Mouse (Mus musculus) embryonic facial prominence, embryonic 13.5 days (tissue): ENCODE measurements around the gene Lcorl. TPM values are rescaled to one million over a fixed set of nuclear protein-coding genes. Genes with fewer than 3 reads are reported as not detected.
A peak's percentile ranks its signal among the peaks of the same experiment; 100 is the strongest.
"Not testable (repeated sequence)": the region's sequence is repeated elsewhere in the genome, so short reads cannot be mapped to it uniquely, and the experiment has no call there.

Source experiments
- ATAC-seq: fragments of 200-750 bp; cut with Nextera tagmentation; 2 replicates; pipeline ENCODE4 v1.8.0; 2017; ENCODE audit warnings: low read depth; ENCODE audit not compliant: insufficient number of reproducible peaks, insufficient read depth, low FRiP score, low TSS enrichment
- H3K27ac ChIP-seq: fragments of 300-500 bp; sonication (generic); 2 replicates; pipeline ENCODE4 v1.5.1; 2015; ENCODE audit warnings: moderate library complexity, mild to moderate bottlenecking, inconsistent platforms
- H3K27me3 ChIP-seq: fragments of 300-500 bp; sonication (generic); 2 replicates; pipeline ENCODE4 v1.6.1; 2015; ENCODE audit warnings: mild to moderate bottlenecking, inconsistent platforms
- H3K36me3 ChIP-seq: fragments of 300-500 bp; sonication (generic); 2 replicates; pipeline ENCODE4 v1.6.1; 2015; ENCODE audit warnings: mild to moderate bottlenecking, inconsistent platforms
- H3K4me1 ChIP-seq: fragments of 300-500 bp; sonication (generic); 2 replicates; pipeline ENCODE4 v1.6.1; 2015; ENCODE audit warnings: inconsistent platforms
- H3K4me2 ChIP-seq: fragments of 300-500 bp; sonication (generic); 2 replicates; pipeline ENCODE4 v1.6.1; 2015; ENCODE audit warnings: moderate library complexity, mild to moderate bottlenecking, inconsistent platforms
- H3K4me3 ChIP-seq: fragments of 300-500 bp; sonication (generic); 2 replicates; pipeline ENCODE4 v1.5.1; 2015; ENCODE audit warnings: mild to moderate bottlenecking, inconsistent platforms
- H3K9ac ChIP-seq: fragments of 300-500 bp; sonication (generic); 2 replicates; pipeline ENCODE4 v1.6.1; 2015; ENCODE audit warnings: mild to moderate bottlenecking, inconsistent platforms
- H3K9me3 ChIP-seq: fragments of 300-500 bp; sonication (generic); 2 replicates; pipeline ENCODE4 v1.6.1; 2016; ENCODE audit warnings: inconsistent platforms
- WGBS: fragments of 180-500 bp; shearing (Covaris S2); methylation state at CpG from one replicate; pipeline ENCODE4 v1.1.7; 2015; ENCODE audit warnings: mixed read lengths; 5-methylcytosine and 5-hydroxymethylcytosine counted together
- polyA plus RNA-seq: library from polyadenylated mRNA; unstranded; fragments of >200 nt; fragmentation: Nextera tagmentation; extraction: Ambion mirVana; gene quantifications from 2 replicates; pipeline ENCODE4 v1.2.1, GENCODE M21; 2015

Lcorl gene
- polyA plus RNA-seq, 1 experiment from 2014 or later, result 25.2 TPM

GRCm38 (mm10) chr5:45669234-45669597 is 188.2 kb downstream of the Lcorl start:
- Histone ChIP-seq H3K27me3 (no peaks in the 10 kb centered on the region), H3K27ac (peak overlapping the region; percentile 87), H3K36me3 (no peaks in the 10 kb centered on the region), H3K9me3 (no peaks in the 10 kb centered on the region), H3K4me2 (peak overlapping the region; percentile 86), H3K4me3 (peak overlapping the region; percentile 85), H3K9ac (peak overlapping the region; percentile 81), H3K4me1 (peaks cover 4% of the 10 kb centered on the region)
- under 1% methylated on average over 27 of the region's 27 CpGs for WGBS
- ATAC-seq, result peak; percentile 54; the same call in 1 of the 2 replicates

GRCm38 (mm10) chr5:45668831-45669230 is 188.6 kb downstream of the Lcorl start:
- Histone ChIP-seq H3K4me2 (peak overlapping the region; percentile 86), H3K27me3 (no peaks in the 10 kb centered on the region), H3K9me3 (no peaks in the 10 kb centered on the region), H3K4me1 (peaks cover 4% of the 10 kb centered on the region), H3K9ac (peak overlapping the region; percentile 81), H3K36me3 (no peaks in the 10 kb centered on the region), H3K4me3 (peak overlapping the region; percentile 85), H3K27ac (peak overlapping the region; percentile 87; the same call in 1 of the 2 replicates)
- WGBS, result 2% methylated on average over 3 of the region's 3 CpGs
- ATAC-seq, result no peak

GRCm38 (mm10) chr5:45668324-45668723 is 189.1 kb downstream of the Lcorl start:
- Histone ChIP-seq H3K4me2 (peak overlapping the region; percentile 86), H3K4me1 (peaks cover 4% of the 10 kb centered on the region), H3K27me3 (no peaks in the 10 kb centered on the region), H3K9ac (no peak overlapping the region), H3K36me3 (no peaks in the 10 kb centered on the region), H3K9me3 (peaks cover under 1% of the 10 kb centered on the region; the same call in 1 of the 2 replicates), H3K4me3 (peak overlapping the region; percentile 85; the same call in 1 of the 2 replicates), H3K27ac (no peak overlapping the region)
- no peak for ATAC-seq
- 18% methylated on average over 3 of the region's 3 CpGs for WGBS

- H3K9me3 ChIP-seq, H3K27me3 ChIP-seq, H3K4me3 ChIP-seq, H3K4me1 ChIP-seq, H3K36me3 ChIP-seq, ATAC-seq, H3K27ac ChIP-seq, H3K4me2 ChIP-seq, H3K9ac ChIP-seq: not testable (repeated sequence)
- 95% methylated on average over 13 of the region's 13 CpGs for WGBS
Observed at GRCm38 (mm10) chr5:45658406-45658805, 199.0 kb downstream of the Lcorl start.

GRCm38 (mm10) chr5:45651026-45651703 is 206.2 kb downstream of the Lcorl start:
- Histone ChIP-seq H3K9me3 (no peaks in the 10 kb centered on the region), H3K27me3 (no peaks in the 10 kb centered on the region), H3K27ac (no peak overlapping the region), H3K36me3 (no peaks in the 10 kb centered on the region), H3K4me3 (no peak overlapping the region), H3K4me2 (no peak overlapping the region), H3K9ac (no peak overlapping the region), H3K4me1 (no peaks in the 10 kb centered on the region)
- WGBS, result 88% methylated on average over 2 of the region's 2 CpGs
- ATAC-seq, result no peak

Other genes starting within 250 kb of the Lcorl start
- gene Fam184b, start 218.0 kb downstream of the Lcorl start, polyA plus RNA-seq, result 0.85 and 1.1 TPM in 2 replicates
- 49.6 and 52.4 TPM in 2 replicates for gene Ncapg, start 187.7 kb downstream of the Lcorl start, polyA plus RNA-seq